Mouse (Mus musculus) neural tube, embryonic 10.5 days (tissue): ENCODE measurements at regions not wholly inside any gene's neighbourhood (a gene's known extent, or its start where the extent isn't known, plus 50 kb on each side); places are given as distances from the start of the nearest gene placed in this dataset.
A peak's percentile ranks its signal among the peaks of the same experiment; 100 is the strongest.

ENCODE experiments used
- DNase-seq: peaks from one replicate; pipeline ENCODE4 v3.0.0-alpha.2; 2017; ENCODE audit warnings: low spot score; ENCODE audit errors: extremely low spot score

DNA sequence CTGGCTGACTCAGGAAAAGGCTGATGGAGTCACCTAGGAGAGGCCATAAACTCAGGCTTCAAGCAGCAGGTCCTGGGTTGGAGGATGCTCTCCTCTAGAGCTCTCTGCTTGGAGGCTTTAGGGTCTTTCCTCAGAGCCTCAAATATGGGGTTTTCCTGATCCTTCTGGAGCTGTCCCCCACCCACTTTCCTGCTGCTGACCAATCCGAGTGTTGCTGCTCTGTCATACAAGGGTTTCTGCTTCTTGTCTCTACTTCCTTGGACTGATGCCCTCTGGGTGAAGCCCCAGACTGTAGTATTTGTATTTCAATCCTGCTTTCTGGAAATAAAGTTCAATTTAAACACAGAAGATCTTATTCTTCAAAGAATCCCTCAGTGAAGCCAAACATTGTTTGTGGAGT, 166.7 kb upstream of the Sall1 start:
- DNase-seq, result no peak

DNA sequence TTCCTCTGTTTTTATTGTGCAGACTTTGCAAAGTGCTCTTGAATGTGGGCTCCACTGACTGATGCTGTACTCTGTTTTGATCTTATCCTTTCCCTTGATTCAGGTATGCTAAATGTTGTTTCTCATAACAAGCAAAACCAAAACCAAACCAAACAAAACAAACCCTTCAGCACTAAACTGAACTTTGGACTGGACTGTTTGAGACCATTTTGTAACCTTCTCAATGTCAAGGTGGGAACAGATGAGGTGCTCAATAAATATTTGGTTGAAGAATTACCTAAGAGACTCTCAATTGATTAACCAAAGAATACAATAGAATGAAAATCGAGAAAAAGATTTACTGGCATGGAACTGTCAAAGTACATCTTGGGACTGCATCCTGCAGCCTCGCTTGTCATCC, 163.9 kb upstream of the Sall1 start:
- DNase-seq, result no peak

DNA sequence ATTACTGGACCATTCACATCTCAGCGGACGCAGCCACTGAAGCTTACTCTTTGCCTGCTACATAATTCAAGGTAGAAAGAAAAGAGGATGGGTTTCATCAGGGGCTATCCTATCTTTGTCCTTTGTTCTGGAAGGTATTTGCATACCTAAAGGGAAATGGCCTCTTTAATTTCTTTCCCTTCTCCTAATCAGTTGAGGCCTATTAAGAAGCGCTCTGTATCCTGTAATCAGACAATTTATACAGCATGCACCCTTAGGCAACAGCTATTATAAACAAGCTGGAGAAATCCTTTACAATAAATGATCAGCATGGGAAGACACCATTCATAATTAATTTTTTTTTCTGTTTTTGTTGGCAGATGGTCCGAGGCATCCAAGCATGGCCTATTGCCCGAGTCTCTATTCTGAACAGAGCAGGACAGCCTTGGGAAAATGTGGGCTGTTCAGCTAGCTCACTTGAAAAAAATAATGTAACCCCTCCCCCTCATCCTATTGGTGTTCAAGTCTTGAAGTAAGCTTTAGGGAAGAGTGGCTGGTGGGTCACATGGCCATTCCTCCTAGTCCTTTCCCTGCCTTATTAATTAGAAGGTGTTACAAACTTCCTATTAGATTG, 158.6 kb upstream of the Sall1 start:
- no peak for DNase-seq

DNA sequence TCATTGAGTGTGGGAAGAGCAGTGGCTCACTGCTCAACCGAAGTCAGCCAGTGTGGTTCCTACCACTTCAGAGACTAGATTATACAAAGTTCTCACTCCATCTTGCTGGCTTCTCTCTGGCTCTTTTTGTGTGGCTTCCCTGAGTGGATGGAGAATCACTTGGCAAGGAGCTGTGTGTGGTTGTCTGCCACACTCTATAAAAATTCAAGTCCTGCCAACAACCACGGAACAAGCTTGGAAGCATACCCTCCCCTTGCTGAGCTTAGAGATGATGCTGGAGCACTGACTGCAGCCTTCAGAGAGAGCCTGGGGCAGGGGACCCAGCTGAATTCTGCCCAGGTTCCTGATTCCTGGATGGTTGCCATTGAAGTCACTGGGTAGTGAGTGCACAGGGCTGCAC, 156.3 kb upstream of the Sall1 start:
- DNase-seq, result no peak

DNA sequence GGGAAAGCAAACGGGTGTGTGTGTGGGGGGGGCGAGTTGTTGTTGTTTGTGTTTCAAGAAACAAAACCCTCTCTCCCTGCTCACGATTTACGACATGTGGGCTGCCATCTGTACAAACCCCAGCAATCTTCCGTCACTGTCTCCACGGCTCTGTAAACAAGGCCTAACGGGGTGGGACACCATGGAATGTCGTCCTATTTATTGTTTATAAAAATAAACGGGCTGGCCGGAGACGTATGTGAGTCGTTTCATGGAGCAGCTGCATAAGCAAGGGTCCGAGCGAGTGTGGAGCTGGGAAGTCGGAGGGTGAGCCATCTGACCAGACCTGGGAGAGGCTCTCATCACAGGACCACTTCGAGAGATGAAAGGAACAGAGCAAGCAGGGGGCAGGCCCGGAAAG, 141.4 kb upstream of the Sall1 start:
- DNase-seq, result peak; percentile 41

DNA sequence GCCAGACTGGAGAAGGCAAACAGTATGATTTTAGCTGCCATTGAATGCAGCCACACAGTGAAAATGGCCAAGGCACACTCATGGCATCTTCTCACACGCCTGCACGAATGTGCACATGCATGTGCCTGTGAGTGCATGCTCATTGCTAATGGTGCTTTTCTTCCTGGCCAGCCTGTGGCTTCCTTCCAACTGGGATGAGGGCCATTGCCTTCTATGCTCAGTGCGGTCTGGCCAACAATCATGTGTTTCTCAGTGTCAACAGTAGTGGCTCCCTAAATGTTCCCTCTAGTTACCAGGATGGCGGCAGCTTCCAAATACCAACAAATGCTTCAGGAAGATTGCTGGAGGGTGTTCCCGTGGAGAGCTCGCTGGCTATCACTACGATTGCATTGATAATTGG, 131.7 kb upstream of the Sall1 start:
- DNase-seq, result no peak

DNA sequence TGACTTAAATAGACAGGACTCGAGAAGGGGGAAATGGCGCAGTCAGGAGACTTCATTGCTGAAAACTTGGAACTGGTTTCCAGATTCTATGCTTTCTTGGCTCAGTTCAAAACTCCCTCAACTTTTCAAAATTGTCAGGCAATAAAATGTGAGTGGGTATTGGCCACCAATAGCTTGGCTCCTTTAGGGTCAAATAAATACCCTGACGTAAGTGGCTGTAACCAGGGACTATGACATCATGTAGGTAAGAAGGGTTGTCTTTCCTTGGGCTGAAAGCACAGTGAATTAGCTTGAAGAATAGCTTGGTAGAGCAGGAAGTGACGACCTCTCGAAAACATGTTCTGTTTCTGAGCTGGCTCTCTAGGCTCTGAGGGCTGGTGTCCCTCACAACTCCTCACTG, 127.6 kb upstream of the Sall1 start:
- no peak for DNase-seq

DNA sequence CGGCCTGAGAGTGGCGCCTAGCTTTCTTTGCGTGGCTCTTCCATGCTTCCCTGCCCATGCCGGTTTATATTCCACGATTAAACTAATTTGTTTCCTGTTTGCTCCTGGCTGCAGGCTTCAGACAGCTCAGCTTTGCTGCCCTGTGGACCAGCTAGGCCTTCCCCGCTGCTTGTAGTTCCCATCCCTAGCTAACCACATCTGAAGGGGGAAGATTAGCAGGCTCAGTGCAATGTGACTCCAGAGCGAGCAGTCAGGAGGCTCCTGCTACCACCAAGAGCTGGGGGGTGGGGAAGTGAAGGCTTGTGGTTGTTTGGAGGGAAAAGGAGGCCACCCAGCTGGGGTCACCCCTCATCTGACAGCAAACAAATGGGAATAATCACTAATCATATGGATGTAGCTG, 125.5 kb upstream of the Sall1 start:
- no peak for DNase-seq

DNA sequence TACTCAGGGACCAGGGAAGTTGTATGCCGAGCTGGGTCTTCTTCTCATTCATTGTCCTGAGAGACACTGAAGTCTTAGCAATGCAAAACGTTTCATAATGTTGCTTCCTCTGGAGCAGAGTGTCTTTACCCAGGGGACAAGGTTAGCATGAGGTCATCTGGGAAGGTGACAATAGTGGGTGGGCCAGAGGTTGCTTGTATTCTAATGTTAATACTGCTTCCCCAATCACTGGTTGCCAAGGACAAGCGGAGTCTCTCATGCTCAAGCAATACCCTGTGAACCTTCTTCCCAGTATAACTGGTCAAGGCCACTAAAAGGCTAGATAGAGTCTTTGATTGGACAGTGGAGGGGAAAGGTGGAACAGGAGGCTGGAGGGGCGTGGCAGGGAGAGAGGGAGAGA, 123.1 kb upstream of the Sall1 start:
- DNase-seq, result no peak

DNA sequence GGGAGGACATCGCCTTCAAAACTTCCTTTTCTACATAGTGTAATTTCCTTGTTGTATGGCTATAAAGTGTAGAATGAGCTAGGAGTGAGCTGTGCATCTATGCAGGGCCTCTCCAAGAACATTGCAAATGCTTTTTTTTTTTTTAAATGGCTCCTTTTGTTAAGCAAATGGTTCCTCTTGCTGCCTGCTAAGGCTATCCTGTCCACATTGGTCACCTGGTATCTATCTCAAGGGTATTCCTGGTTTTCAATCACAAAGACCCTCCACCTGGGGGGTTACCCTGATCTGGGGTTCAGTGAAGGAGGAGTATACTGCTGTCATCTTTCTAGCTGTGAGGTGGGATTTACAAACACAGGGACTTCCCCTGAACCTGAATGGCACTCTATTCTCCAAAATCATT, 112.9 kb upstream of the Sall1 start:
- no peak for DNase-seq

DNA sequence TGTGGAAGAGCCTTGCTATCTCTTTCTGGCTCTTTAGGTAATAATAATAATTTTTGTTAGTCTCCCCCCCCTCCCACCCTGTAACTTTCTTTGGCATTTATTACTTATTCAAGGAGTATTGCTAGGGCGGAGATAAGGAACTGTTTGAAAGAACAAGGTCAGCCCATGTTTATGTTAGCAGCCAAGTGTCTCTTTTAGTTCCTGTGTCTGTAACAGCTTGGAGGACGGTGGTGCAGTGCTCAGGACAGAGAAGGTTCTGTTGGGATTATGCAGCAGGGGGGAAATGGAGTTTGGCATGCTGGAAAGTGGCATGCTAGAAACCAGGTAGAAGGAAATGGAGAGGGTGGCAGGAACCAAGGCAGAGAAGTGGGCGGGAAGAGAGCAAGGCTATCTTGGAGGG, 109.6 kb upstream of the Sall1 start:
- DNase-seq, result no peak

DNA sequence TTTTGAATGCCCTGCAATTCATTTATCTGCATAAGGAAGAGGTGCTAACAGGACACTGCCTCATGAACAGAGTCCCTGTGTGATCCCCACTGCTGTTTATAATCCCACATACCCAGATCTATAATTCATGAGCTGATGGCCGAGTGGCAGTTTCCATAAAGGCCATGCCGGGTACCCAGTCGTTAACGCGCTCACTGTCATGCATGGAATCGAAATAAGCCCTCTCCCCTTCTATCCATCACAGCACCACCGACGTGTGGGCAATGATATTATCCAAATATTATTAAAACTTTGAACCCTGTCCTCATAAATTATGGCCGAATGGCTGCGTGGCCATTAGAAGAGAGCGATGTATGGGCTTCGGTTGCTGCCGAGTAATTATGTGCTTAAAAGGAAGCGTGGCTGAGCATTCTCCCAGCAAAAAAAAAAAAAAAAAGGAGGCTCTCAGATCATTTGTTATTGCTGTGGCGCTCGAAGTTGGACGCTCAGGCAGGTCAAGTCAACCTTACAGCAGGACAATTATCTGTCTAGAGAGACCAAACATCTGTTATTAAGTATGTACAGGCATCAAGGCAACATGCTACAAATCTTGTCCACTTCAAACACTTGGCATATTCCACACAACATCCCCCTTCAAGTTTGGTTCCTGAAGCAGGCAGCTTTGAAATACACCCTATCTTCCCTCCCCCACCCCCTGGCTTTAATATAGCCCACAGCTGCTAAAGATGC, 109.1 kb upstream of the Sall1 start:
- no peak for DNase-seq

DNA sequence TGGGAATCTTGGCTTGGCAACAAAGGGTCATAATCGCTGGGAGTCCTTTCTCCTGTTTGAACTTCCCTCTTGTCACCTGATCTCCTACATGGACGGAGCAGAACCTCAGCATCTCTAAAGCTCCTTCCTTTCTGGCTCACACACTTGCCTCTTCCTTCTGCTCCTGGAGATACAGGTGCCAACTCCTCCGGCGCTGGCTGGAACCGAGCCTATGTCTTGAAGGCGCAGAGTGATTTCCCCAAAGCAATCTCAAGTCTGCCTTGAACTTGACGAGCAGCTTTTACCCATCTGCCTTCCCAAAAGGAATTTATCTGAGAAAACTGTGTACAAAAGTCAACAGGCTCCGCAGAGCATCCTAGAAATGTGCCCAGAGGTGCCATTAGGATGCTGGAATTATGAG, 108.4 kb upstream of the Sall1 start:
- DNase-seq, result no peak

DNA sequence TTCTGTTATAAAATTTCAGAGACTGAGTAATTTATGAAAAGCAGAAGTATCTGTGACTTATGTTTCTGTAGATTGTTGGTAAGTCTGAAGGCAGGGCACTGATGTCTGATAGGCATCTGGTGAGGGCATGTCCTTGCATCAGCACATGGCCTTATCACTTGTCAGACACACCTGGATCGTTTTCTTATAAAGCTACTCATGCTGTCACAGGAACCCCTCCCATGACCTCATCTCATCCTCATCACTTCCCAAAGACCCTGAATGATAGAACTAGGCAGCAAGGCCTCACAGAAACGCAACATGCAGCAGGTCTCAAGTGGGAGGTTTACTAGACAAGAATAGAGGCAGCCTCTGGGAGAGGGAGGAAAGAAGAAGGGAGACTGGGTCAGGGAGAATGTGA, 107.0 kb upstream of the Sall1 start:
- no peak for DNase-seq

DNA sequence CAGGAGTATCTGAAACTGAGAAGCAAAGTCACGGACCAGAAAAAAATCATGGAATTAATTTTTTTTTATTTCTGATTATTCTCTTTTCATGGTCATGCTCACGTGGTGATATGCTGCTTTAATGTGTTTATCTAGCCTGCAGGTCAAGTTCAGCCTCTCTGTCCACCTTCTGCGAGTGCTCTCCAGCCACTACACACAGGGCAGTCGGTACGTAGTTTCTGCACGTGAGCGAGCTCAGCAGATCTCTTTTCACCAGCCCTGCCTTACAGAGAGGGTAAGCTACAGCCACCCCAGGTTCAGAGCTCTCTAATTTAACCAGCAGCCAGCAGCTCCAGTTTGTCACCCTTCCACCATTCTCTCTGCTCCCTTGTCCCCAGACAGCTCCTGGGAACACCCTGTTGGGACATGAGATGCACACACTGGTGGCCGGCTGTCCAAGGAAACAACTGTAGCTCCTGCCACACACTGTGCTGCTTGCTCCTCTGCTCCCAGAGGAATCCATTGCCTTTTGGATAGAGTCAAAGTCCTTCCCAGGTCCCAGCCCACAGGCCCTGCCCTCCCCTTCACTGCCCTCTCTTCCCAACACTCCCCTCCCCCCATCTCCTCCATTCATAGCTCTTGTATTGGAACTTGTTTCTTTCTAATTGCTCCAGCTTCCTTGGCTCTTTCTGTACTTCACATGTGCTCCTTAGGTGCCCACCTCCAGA, 97.7 kb upstream of the Sall1 start:
- no peak for DNase-seq

DNA sequence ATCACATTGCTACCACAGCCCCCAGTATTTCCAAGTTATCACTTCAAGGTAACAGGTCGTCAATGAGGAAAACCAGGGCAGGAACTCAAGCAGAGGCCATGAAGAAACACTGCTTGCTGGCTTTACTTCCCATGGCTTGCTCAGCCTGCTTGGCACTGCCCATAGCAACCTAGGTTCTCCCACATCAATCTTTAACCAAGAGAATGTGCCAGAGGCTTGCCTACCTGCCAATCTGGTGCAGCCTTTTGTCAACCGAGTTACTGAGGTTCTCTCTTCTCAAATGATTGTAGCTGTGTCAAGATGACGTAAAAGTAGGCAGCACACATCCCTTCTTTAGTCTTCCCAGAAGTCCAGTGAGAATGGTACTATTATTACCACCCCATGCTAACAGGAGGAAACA, 95.9 kb upstream of the Sall1 start:
- no peak for DNase-seq

DNA sequence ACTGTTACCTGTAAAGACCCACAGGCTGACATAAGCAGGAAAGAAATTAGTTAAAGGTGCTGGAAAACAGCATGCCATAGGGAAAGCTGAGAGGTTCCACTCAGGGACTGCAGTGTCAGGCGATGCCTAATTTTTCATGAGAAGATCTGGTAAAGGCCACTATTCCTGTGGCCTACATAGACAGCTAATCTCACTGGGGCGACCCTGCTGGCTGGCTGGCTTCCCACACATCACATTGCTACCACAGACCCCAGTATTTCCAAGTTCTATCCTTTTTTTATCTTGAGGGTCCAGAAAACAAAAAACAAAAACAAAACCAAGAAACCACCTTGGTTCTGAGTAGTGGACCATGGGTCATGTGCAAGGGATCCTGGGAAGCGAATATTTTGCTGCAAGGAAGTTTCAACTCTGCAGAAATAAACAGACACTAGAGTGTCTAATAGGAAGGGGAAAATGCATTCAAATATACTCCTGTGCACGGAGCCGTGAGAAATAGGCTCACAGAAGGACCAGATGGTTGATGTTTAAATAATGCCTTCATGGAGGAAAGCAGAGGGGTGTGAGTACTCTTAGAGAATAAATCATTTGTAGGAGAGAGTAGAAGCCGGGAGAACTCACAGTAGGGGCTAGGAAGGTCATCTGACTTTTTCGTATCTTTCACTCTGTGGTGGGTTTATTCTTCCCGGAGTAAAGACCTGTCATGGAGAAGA, 94.6 kb upstream of the Sall1 start:
- DNase-seq, result no peak

DNA sequence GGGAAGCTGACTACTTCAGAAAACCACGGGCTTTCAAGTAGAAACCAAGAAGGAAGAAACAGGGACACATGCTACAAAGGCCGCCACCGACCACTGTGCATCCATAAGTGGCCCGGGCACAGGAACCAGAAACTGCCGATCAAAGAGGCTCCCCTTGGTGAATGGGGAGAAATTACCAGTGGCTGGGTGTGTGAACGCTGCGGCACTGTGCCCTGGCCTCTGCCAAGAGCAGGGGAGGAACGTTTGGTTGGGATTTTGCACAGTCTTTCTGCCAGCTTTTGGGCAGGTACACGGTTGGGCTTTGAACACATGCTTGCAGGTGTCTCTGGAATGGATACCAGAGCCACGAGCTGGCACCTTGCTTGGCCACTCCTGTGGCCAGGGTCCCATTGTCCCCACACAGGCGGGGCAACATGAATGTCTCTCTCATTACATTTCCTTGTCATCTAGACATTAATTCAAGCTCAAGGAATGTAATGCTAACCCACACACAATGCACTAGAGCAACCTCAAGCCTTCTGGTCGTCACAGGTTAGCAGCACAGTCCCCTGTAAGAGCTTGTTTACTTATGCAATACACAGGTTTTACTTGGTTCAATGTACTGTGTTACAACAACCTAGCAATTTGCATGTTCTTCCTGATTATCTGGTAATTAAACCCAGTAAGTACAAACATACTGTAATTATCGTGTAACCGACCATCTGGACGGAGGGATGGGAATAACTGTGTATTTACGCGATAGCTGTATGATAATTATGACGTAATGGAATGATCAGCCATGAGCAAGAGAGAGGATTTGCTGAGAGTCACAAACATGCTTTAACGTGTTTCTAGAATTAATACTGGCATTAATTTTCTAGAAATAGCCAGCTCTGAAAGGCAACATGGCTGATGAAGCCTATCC, 90.9 kb upstream of the Sall1 start:
- DNase-seq, result no peak

DNA sequence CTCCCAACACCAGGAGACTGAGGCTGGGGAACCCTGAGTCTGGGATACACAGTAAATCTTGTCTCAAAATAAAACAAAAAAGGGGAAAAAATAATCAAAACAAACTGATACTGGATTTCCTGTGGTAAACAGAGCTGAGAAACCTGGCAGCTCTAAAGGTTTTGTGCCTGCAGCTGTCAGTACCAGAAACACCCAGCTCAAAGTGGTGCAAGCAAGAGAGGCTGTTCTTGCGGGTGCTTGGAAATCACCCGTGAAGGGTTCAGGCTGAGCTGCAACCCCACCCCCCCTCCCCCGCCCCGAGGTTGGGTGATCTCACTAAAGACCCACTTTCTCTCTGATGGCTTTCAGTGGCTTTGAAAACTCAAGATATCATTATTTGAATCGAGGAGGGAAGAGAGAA, 90.1 kb upstream of the Sall1 start:
- no peak for DNase-seq

DNA sequence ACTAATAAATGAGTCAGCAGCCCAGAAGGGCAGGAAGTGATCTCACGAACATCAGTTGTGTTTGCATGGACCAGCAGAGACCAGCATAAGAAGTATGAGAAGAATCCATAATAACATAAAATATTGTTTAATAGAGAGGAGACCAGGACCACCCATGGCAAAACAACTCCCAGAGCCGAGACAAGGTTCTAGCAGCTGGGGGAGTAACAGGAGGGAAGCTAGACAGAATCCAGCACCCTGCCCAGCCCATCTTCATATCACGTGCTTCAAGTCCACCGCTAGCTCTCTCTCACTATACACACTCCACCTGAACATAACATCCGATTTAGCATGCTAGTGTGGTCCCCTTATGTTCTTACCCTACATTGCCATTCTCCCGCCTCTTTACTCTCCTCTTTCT, 77.1 kb upstream of the Sall1 start:
- DNase-seq, result no peak
